Mouse (Mus musculus): ENCODE data around the gene Celsr3. TPM values are rescaled to one million over a fixed set of nuclear protein-coding genes. Genes with fewer than 3 reads are reported as not detected.

Celsr3 gene
- total RNA-seq, 2 experiments from 2014 or later = 0.14 TPM; not detected in 1

DNA sequence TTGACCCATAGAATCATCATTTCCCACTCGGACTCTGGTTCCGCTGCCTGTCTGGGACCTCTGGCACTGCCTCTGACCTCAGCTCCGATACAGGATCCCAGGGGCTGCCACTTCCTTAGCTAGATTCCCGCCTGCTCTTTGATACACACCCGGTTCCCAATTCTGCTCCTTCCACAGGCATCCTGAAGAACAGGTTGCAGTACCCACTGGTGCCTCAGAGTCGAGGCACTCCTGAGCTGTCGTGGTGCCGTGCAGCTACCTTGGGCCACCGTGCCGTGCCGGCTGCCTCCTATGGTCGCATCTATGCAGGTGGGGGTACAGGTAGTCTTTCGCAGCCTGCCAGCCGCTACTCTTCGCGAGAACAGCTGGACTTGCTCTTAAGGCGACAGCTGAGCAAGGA is 22.3 kb downstream of the Celsr3 start:
- no peak for DNase-seq
- intact Hi-C loops (cut with DNase I) = no loop called here

DNA sequence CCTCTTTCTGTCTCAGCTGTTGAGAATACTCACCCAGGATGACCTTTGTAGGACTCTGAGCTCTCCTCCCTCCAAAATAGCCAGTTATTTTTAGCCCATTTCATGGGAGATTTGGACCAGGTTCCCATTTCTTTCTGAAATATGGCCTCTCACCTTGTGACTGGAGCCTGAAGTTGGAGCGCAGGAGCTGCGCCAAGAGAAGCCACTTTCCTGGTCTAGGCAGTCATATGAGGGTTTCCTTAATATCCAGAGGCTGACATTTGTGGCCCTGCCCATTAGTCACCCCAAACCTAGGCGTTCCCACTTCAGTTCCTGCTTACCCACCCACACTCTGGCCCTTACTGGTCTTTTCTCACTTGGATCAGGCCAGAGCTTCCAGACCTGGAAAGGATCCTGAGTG is 26.9 kb downstream of the Celsr3 start, which contains the start of gene Slc26a6:
Gene Slc26a6, plus strand, starts transcription at position 308 of the 400 bp plus-strand sequence.
- intact Hi-C loops (cut with DNase I) = no loop called here

DNA sequence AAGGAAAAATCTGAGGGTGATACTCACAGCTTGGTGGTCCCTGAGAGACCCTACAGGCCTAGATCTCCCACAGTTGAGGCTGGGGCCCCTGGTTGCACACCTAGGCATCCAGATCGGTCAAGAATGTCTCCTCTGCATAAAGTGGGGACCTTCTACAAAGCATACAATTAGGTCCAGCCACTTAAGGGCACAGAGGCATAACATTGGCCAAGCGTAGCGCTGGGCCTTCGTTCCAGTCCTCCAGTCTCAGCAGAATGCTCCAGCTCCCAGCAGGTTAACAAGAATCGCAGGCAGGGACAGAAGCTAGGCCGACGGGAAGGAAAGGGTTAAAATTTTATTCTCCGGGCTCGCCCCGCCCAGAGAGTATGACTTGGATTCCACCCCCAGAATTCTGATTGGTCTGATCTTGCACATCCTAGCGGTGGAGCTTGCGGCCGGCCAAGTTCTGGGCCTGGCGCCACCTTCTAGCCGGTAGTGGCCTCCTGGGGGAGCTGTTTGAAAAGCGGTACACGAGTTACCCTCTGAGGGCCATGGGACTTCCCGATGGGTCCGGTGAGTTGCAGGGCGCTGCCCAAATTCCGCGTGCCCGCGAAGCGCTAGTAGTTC is 27.6 kb downstream of the Celsr3 start:
- intact Hi-C loops (cut with DNase I) = no loop called here
- peak; percentile 90 to 91 for DNase-seq

More for the DNA sequence above, 26.9 kb downstream of the Celsr3 start, which contains the start of gene Slc26a6:
- peak; percentile 46 to 65 for DNase-seq

DNA sequence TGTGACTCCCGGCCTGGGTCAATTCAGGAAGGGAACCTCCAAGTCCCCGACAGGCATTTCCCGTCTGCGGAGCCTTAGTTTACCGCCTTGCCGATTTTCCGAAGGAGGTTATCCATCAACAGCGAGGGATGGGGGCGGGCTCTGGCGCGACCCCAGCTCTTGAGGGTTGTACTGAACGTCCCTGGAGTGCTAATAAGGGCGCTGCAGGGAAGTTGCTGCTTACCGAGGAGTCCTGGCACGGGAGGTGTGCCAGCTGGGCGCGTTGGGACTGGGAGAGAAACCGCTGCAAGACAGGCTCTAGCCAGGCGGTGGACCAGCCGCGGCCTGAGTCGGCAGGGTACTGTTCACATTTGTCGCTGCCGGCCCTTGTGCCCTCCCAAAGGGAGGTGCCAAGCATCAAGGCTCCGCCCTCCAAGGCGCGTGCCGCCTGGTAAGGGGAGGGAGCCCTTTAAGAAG is 28.1 kb downstream of the Celsr3 start:
- intact Hi-C loops (cut with DNase I) = no loop called here
- DNase-seq = peak; percentile 82 to 84

GRCm38 (mm10) chr9:108855335-108855734 is 29.2 kb downstream of the Celsr3 start:
- intact Hi-C loops (cut with DNase I) = no loop called here
- DNase-seq = peak in 1 of 2 experiments; percentile 21

GRCm38 (mm10) chr9:108858792-108859527 is 32.8 kb downstream of the Celsr3 start:
- no peak for DNase-seq
- intact Hi-C loops (cut with DNase I) = no loop called here

Small RNAs within 50 kb of the gene (microRNA-seq; reads per million reads assigned to microRNA genes)
- gene Gm23156 (ENCODE audit: borderline number of aligned reads in 2 of 2) = 0 reads per million in 2 experiments

Other genes starting within 250 kb of the Celsr3 start
- gene Wdr6, start 247.6 kb upstream of the Celsr3 start, total RNA-seq (2021) = 10 to 100 TPM; 12.1 to 19.5 TPM
- gene P4htm, start 228.7 kb upstream of the Celsr3 start, total RNA-seq (2021) = 10 to 100 TPM; 13.9 to 16.9 TPM
- gene Arih2, start 176.9 kb upstream of the Celsr3 start, total RNA-seq (2021) = 10 to 100 TPM; 47.8 to 54.4 TPM
- 100 to 1,000 TPM; 221 to 236 TPM for gene Slc25a20, start 164.2 kb upstream of the Celsr3 start, total RNA-seq (2021)
- gene Prkar2a, start 137.0 kb upstream of the Celsr3 start, total RNA-seq (2021) = 10 to 100 TPM; 86.0 to 88.1 TPM
- 10 to 100 TPM; 21.3 to 23.6 TPM for gene Ip6k2, start 42.5 kb upstream of the Celsr3 start, total RNA-seq (2021)
- gene Nckipsd, start 18.0 kb upstream of the Celsr3 start, total RNA-seq (2021) = 1 to 10 TPM; 7.2 to 9.4 TPM
- gene Slc26a6, start 27.0 kb downstream of the Celsr3 start, total RNA-seq (2021) = 10 to 100 TPM; 26.8 to 29.2 TPM
- gene Tmem89, start 88.3 kb downstream of the Celsr3 start, total RNA-seq (2021) = not detected
- gene Uqcrc1, start 110.3 kb downstream of the Celsr3 start, total RNA-seq (2021) = 1,000 to 10,000 TPM; 2,339 to 2,528 TPM
- under 1 TPM; 0.31 to 0.81 TPM for gene Col7a1, start 127.3 kb downstream of the Celsr3 start, total RNA-seq (2021)
- gene Ucn2, start 159.7 kb downstream of the Celsr3 start, total RNA-seq (2021) = not detected
- 1 to 10 TPM; 2.3 to 2.4 TPM for gene Pfkfb4, start 165.5 kb downstream of the Celsr3 start, total RNA-seq (2021)
- 10 to 100 TPM; 36.1 to 51.4 TPM for gene Shisa5, start 212.2 kb downstream of the Celsr3 start, total RNA-seq (2021)
- gene Trex1, start 233.4 kb downstream of the Celsr3 start, total RNA-seq (2021) = 10 to 100 TPM; 14.0 to 14.7 TPM
- 1 to 10 TPM; 8.0 to 8.2 TPM for gene Atrip, start 247.8 kb downstream of the Celsr3 start, total RNA-seq (2021)